Mouse (Mus musculus) cerebellum, postnatal 4 days (tissue): ENCODE measurements around the gene Sgcd.

ENCODE experiments used
- DNase-seq, 2 experiments: peaks; one replicate each; pipeline ENCODE4 v3.0.0; 2022; ENCODE audit warnings: low spot score in 2 of 2, mixed read lengths in 1 of 2

Gene Sgcd

DNA sequence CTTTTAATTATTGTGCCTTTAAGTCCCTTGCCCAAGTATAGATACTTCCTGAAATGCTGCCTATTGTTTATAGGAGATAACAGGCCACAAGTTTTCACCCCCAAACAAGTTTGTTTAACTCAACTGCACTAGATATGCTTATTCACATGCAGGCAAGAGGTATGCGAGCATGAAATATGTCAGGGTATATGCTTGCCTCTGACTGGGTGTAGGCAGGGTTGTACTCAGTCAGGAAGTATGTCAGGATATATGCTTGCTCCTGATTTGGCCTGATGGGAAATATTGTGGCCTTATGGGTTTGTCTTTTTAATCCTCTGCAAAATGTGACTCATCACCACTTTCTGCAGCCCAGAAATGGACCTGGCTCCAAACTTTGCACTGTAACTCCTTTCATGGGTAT is 694.0 kb downstream of the Sgcd start:
- no peak for DNase-seq

DNA sequence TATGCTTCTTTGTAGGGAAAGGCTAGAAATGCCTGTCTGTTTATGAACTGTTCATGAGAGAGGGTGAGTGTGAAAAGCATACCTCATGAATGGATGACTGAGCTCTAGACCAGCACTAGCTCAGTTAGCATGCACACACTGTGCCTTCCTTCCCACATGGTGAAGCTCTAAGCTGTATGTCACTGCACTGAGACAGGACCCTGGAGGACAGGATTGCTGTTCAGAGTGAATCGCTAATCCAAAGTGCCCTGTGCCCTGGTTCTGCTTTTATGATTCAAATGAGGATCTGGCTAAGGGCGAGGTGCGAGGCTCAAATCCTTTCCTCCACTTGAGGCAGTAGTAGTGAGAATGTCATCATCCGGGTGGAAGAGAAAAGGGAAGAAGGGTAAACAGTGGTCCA is 712.2 kb downstream of the Sgcd start:
- no peak for DNase-seq

DNA sequence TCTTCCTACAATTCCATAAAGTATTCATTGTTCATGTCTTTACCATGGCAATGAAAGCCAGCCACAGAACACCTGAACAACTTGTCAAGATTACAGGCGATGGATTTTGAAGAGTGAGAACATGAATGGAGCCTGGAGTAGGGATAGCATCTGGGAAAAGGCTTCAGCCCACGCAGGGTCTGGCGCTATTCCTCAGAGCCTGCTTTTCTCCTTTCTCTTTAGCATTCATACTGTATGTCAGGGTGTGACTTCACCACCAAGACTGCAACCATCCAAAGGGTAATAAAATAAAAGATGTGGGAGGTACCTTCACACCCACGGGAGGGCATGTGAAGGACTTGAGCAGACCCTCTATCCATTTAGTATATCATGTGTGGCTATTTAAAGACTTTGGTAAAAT is 720.2 kb downstream of the Sgcd start:
- no peak for DNase-seq

DNA sequence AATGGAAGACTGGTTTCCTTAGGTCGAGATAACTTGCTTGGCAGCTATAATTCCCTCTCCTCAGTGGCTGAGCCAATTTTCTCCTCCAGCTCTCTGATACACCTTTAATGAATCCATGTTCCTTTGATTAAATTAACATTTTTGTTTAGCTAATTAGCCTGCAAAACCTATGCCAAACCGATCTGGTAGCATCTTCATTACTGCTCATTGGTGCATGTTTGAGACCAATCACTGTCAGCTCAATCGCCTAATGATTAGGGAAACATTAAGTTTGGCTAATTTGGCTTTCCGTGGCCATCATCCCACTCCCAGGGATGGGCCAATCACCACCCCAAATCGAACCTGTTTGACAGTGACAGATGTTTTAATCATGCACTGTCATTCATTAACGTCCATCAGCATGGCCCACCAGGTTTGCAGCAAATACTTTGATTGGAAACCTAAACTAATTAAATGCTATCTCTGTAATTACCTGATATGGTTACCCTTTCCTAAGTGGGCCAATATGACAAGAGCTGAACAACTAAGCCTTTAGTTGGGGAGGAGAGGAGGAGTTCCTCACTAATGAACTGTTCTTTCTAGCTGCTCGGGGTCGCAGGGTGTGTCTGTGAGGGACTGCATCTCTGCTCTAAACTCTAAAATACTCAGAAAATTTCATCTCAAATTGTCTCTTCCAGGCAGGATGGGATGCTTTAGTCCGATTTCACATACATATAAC is 724.3 kb downstream of the Sgcd start:
- DNase-seq = no peak

DNA sequence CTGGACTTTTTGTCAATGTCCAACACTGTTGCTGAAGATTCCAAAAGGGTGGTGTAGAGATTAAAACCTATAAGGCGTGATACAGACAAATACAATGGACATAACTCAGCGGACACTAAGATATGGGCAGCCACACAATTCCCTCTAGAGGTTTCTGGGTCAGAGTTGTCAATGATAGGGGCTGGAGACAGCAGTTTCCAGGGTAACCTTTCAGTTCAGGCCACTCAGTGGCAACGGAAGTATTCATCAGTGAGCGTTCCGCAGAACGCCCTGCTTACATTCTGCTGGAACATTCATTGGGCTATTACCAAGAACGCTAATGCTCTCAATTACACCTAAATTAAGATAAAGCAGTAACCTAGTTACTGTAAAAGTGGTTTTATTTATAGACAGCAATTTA is 738.5 kb downstream of the Sgcd start:
- DNase-seq = no peak

DNA sequence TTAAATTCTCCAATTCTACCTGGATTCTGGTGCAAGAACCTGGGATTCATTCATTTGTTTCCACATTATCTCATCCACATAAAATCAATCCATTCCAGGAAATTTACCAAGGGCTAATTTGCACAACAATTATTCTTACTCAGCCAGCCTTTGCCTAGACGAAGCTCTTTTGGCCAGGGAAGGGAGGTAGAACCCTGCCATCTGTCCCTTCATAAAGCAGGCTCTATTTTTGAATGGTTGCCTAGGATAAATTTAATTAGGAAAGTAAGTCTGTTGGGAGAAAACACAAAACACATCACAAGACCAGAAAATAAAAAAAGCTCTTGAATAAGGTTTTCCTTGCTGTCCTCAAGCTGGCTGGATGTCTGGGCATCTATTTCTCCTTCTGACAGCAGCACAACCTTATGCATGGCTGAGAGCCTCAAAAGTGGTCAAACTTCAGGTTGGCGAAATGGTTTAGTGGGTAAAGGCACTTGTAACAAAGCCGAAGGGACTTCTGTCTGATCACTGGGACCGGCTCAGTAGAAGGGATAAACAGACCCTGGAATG is 740.4 kb downstream of the Sgcd start:
- DNase-seq = no peak

DNA sequence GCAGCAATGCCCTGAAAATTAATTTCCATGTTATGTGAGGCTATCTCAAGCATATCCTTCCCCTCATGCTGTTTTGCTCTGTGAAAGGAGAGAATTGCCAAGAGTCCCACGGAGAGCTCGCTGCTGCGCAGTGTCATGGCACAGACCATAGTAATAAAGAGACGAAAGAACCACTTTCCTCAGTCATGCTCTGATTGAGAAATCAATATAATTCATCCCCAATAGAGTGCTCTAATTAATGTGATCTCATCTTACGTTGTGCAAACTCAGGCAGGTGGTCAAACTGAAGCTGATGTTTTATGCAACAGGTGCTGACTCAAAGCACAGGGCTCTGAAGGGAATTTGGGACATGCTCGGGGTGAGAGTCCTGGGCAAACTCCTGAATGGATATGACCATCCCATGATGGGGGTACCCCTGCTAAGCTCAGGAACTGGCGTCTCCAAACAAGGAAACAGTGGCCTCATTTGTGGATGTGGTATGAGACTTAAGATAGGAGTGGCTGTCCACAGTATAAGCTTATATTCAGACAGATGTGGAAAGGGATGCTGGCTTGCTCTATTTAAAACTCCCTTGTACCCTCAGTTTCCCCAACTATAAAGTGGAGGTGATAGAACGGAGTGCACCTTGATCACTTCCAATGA is 740.9 kb downstream of the Sgcd start:
- no peak for DNase-seq

DNA sequence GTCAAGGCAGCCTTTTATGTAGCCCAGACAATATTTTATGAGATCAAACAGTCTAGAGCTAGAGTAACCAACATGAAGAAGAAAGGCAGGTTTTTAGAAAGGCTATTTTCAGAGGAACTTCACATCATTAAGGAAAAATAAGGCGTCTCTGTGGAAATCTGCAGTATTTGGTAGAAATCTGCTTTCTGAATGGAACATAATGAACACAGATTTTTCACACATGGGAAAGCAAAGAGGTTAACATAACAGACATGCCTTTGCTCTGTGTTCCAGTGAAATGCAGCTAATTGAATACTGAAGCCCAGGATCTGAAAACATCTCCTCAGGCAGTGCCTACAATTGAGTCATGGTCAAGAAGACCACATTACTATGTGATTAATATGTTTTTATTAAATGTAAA is 746.4 kb downstream of the Sgcd start:
- no peak for DNase-seq

DNA sequence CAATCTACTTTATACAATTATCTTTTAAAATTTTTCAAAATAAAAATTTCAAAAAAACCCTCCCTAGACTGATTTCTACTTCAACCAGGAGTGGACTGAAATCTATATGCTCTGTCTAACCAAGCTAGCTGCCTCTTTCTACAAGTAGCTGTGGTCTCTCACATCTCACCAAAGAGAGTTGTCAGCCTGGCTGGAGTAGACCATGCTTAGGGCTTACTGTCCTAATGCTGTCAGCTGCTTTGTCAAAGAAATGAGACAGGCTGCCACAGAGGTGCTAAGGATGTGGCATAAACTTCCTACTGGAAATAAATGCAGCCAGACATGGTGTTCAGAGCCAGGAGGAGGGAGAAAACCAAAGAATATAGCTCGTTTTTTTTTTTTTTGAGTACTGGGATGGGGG is 760.5 kb downstream of the Sgcd start:
- no peak for DNase-seq

DNA sequence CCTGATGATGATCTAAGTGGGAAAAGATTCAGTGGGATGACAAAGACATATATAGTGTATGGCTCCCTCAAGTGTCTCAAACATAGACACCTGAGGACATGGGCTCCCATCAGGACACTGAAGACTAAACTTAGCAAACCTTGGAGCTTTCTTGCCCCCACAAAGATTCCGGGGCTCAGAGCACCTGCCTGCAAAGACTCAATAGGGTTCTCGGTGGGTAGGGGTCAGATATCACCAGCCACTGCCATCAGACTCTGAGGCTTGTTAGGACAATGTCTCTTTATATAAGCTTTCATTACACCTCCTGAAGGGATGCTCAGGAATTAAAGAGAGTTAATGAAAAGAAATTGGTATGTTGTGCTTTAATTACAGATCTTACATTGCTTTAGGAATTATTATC is 764.6 kb downstream of the Sgcd start:
- DNase-seq = no peak

DNA sequence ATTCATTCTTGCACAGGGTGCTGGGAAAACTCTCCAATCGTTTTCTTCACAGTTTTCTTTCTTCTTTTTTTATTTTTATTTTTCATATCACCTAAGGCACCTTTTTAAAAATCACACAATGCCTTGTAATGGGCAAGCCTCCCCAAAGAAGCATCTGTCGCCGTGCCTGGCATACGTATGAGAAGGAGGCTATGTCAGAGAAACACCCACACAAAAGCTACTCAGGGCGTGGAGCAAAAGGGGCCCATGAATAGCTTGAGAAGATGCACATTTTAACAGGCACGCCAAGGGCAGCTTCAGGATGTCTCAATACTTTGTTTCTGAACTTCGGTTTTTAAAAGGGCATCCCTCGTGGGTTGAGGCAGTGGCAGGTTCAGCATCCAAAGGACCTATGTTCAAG is 777.2 kb downstream of the Sgcd start:
- no peak for DNase-seq

DNA sequence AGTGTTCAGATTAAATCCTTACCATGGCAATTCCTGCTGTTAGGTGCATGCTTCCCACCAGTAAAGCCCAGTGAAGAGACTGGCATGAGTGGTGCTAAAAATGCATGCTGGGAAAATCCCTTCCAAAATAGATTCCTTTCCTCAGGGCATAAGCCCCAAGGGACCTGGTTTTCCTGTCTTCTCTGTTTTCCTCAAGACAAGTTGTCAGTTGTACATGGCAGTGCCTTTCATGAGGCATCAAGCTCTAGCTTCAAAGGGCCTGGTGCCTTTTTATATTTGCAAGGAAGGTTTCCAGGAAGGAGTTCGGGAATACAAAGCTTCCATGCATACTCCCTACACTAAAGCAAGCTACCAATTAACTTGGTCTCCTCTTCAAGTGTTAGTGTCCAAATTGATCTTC is 782.3 kb downstream of the Sgcd start:
- no peak for DNase-seq

DNA sequence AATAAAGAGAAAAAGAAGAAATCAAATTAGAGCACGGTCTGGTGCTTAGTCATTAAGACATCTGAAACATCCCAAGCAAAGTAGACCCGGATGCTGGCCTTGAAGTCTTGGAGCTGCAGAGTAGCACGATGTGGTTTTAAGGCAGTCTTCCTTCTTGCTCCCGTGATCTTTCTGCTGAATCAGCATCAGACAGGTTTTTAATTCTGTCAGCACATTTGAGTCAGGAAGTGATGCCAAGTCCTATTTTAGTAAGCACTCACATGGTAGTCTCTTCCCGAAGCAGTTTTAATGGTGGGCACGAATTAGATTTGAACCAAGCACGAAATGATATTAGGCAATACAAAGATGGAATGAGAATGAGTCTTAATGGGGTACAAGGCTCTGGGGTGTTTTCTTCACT is 789.7 kb downstream of the Sgcd start:
- no peak for DNase-seq

DNA sequence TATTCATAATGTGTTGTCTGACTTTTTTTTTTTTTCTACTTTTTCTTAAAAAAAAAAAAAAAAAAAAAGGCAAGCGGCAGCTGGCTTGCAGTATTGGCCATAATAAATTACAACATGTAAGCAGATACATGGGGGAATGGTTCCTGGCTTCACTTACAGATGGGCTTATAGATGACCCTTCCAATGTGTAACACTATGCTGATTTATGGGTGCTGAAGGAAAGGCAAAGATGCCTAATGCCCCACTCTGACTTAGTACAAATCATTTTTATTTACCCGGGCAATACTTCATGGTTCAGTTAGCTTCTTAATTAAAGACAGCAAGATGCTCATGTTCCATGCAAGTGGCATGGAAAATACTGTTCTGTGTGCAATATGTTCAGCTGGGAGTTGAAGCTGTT is 800.2 kb downstream of the Sgcd start:
- DNase-seq = no peak

DNA sequence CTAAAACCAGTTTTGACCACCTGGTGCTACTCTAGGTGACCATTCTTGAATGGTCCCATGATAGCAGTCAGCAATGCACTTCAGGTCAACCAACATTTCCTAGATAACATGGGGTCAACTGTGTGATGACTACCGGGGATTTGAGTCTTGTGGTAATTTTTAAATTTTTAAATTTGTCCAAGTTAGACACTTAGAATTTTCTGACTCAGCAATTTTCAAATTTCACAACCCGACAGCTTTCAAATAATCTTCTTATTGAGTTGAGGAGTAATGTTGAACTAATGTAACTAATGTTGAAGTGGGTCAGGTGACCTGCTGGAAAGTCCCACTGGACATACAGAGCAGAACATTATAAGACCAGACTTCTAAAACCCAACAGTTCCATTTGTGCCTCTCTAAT is 813.8 kb downstream of the Sgcd start:
- no peak for DNase-seq

DNA sequence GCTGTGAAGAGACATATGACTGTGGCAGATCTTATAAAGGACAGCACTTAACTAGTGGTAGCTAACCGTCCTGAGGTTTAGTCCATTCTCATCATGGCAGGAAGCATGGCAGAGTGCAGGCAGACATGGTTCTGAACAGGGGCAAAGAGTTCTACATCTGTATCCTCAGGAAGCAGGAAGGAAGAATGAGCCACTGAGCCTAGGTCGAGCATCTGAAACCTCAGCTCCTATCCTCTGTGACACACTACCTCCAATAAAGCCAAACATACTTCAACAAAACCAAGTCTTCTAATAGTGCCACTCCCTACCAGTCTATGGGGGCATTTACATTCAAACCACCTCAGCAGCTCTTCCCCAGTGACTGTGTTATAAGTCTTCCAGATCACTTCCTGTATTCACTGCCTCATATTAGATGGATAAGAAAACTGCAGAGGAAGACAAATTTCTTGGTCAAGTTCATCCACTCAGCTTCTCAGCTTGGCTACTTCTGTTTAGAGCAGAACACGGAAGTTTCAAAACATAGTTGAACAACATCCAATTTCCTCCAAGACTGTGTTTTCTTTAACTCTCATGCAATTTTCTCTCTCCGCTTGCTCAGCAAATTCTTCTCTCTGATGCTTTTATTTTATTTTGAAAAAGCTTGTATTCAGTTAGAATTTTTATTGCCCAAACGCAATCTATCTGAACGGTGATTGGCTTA is 817.7 kb downstream of the Sgcd start:
- no peak for DNase-seq

DNA sequence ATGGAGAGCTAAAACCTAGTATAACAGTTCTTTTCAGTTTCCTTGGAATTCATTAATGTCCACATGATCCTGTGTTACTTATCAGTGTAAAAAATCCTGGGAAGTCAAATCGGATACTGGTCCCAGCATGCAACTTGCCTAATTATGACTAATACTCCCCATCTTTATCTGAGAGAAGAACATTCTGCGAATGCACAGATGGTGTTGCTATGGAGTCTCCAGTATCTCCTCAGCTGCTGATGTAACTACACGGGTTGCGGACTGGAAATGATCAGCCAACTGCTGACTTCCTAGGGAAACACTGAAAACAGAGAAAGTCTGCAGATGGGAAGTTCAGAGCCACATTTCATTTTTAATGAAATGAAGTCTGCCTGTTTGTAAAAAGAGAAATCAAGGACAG is 821.4 kb downstream of the Sgcd start:
- no peak for DNase-seq

DNA sequence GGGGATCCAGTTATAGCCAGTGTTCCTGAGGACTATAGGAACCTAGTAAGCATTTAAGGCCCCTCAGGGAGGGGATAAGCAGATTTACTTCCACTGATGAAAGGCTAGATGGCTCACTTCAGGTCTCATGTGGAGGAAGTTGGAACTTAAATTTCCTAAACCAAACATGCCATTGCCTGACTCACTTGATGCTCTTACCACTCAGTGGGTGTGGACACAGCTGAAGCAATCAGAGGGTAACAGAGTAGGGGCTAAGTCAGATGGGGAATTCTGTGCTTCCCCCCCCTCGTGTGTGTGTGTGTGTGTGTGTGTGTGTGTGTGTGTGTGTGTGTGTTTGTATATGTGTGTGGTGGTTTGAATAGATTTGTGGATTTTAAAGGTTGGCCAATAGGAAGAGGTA is 830.7 kb downstream of the Sgcd start:
- no peak for DNase-seq

DNA sequence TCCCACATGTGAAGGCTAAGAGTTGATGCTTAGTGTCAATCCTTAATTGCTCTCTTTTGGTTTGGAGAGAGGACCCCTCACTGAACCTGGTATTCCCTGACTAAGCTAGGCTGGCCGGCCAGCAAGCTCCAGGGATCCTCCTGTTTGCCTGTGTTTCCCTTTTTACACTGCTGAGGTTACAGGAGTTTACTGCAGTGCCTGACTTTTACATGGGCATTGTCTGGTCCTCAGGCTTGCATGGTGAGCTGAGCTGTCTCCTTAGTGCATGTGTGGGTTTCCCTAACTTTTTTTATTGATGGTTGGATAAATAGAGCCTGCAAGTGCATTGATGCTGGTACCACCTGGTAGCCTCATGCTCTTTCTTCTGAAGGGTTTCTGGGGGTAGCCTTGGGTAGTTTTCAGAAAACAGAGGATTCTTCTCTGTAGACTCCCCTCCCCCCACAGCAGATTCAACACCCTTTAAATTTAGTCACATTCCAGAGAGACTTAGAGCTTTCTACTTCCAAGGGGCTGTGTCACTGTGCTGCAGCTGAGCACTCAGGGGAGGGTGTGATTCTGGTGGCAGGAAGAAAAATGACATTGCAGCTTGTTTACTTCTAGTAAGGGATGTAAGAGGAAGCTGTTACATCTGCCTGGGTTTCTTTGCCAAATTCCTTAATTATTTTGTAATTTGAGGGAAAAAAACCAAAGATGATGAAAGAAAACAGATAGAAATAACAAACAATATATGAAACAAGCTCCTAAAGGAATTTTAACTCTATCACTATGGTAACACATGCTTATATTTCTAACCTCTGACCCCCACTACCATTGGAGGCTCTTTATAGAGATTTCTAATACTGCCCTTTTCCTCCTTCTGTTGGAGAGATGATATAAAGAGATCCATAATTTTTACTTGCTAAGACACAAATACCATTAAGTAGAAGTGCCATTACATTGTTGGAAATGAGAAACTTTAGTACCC is 831.8 kb downstream of the Sgcd start:
- no peak for DNase-seq

DNA sequence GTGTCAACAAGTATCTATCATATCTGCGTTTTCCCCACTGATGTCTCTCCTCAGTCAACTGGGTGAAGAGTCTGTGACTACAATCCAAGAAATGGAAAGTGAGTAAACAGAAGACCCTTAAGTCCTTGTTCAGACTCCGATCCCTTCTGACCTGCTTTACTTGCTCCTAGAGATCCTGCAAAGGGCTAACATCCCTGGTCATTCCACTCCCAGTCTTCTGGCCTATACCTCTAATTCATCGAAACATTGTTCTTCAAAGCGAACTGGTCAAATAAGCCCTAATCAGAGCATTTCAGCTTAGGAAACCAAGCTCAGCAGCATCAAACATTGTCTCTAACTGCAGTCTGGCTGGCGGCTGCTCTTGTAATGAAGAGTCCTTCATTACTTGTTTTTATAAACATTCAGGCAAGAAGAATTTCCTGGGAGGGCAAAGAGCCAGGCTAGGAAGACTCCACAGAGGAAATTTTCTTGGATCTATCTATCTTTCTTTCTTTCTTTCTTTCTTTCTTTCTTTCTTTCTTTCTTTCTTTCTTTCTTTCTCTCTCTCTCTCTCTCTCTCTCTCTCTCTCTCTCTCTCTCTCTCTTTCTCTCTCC is 833.8 kb downstream of the Sgcd start:
- no peak for DNase-seq

DNA sequence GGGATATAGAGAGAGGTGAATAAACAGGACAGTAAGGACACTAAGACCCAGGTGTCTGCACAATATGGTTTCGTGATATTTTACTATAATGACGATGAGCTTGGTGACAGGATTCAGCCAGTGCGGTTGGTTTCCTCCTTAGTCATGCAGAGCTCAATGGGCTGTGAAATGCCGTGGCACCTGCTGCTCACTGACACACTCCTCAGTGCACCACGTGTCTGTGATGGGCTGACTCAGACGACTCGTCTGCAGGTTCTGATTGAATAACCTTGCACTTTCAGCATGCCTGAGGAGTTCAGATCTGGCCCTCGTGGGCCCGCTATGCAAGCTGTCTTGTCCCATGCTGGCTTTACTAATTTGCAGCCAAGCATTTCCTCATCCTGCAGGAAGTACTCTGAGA is 839.2 kb downstream of the Sgcd start:
- DNase-seq = peak in 1 of 2 experiments; percentile 34
